Mouse (Mus musculus) CD8-positive naive resting alpha-beta T cell, adult 2 months (primary cell): ENCODE measurements around the gene Tbcd.
A peak's percentile ranks its signal among the peaks of the same experiment; 100 is the strongest.
"Not testable (repeated sequence)": the region's sequence is repeated elsewhere in the genome, so short reads cannot be mapped to it uniquely, and the experiment has no call there.

Experiments used
- DNase-seq, 2 experiments: peaks; one replicate each; pipeline ENCODE4 v3.0.0; 2022; ENCODE audit warnings: low read depth in 2 of 2, low spot score in 2 of 2

The Tbcd gene

DNA sequence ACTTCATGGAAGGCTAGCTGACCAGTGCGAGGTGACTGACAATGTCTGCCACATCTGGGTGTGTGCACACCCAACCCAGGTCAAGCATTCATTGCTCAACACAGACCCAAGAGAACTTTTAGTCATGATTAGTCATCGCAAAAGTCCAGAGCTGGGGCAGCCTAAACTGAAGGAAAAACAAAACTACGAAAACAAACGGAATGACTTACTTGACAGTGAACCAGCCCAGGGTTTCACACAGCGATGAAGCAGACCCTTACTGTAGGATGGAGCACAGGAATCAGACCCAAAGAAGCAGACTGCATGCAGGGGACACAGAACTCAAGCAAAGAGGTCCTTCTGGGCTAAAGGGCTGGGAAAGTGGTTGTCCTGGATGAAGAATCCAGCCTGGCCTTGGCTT, 200.2 kb downstream of the Tbcd start:
- DNase-seq = no peak

DNA sequence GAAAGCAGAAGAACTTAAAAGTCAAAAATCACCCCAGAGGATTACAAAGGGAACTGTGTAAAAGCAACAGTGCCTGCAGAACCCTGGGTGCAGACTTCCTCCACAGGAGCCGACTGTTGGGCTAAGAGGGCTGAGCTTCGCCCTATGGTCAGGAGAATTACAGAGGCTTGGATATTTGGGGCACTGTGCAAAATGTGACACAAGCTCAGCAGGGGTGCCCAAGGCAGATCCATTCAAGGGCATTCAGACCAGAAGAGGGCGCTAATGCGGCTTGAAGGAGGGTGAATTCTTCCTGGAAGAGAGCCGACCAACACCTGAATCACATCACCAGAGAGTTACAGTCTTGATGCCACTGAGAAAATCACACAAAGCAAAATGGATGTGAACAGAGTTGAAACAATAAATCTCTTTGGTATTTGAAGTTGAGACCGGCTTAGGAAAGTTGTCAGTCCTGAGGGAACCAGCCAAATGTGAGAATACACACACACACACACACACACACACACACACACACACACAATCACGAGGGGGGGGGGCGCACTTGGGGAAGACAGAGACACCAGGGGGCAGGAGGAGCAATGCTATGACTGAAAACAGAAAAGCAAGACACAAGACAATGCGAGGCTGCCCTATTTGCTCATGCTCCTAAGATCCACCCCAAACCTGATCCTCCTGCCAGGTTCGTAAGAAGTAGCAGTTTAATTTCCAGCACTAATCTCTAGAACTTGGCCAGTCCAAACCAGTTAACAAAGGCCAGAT, 201.0 kb downstream of the Tbcd start:
- peak; percentile 45 to 72 for DNase-seq

GRCm38 (mm10) chr11:121653631-121654030, 201.9 kb downstream of the Tbcd start:
- no peak for DNase-seq

DNA sequence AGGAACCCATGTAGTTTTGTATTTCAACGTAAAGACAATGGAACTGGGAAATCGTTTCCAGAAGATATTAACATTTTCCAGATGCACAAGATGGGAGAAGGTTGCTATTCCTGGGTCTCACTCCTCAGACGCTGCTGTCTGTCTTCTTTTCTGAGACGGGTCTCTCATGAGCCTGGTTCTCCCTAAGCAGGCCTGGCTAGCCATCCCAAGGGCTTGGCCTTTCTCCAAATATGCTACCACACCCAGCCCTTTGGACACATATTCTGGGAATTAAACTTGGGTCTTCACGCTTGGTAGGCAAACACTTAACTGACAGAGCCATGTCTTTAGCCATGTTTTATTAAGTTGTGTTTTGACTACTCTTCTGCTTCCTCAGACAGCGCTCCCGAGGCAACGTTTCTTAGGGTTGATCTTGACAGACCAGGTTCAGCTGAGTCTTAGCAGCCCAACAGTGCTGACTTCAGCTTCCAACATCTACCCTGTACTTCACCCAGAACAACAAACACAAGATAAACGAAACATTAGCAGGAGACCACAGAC, 202.7 kb downstream of the Tbcd start:
- DNase-seq = no peak

DNA sequence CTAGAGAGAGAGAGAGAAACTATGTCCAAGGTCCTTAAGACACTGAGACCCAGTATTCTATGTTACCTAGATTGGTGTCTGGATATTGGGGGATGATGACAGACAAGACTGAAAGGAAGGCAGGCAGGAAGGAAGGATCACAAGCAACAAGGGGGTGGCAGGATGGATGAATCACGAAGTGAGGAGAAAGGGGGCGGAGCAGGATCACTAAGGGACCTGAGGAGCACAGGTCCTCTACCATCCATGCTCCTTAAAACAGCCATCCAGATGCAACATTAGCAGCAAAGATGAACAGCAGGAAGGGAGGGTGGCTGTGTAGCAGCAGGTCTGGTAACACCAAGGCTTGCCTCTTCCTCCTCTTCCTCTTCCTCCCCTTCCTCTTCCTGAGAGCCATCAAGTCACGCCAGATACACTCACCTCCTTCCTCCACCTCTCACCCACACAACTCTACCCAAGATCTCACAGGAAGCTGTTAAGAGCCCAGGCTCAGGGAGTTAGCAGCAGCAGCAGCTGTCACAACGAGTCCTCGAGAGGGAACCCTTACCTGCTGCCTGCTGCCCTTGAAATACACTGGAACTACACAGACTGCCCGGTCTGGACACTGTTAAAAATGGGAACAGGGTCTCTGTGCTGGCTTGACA, 203.5 kb downstream of the Tbcd start:
- no peak for DNase-seq

- no peak for DNase-seq
Measured at GRCm38 (mm10) chr11:121655807-121656511, 204.2 kb downstream of the Tbcd start.

GRCm38 (mm10) chr11:121658151-121658550, 206.4 kb downstream of the Tbcd start:
- DNase-seq = no peak

- not testable (repeated sequence) for DNase-seq
Measured at GRCm38 (mm10) chr11:121660604-121661003, 208.9 kb downstream of the Tbcd start.

DNA sequence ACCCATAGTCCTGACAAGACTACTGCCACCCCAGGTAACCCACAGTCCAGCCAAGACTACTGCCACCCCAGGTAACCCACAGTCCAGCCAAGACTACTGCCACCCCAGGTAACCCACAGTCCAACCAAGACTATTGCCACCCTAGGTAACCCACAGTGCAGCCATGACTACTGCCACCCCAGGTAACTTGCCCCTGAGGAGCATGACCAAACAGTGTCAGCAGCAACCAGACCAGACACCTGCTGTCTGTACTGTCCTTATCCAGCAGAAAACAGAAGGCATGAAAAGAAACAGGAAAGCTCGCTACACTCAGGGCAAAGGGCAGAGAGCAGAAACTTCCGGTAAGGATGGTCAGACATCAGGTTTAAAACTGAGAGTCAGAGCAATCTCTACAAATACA, 209.4 kb downstream of the Tbcd start:
- no peak for DNase-seq
